Mouse (Mus musculus): ENCODE results near the gene Rnf5. TPM values are rescaled to one million over a fixed set of nuclear protein-coding genes. Genes with fewer than 3 reads are reported as not detected.

Rnf5 gene
- polyA plus RNA-seq, 1 experiment: 37.1 TPM

DNA sequence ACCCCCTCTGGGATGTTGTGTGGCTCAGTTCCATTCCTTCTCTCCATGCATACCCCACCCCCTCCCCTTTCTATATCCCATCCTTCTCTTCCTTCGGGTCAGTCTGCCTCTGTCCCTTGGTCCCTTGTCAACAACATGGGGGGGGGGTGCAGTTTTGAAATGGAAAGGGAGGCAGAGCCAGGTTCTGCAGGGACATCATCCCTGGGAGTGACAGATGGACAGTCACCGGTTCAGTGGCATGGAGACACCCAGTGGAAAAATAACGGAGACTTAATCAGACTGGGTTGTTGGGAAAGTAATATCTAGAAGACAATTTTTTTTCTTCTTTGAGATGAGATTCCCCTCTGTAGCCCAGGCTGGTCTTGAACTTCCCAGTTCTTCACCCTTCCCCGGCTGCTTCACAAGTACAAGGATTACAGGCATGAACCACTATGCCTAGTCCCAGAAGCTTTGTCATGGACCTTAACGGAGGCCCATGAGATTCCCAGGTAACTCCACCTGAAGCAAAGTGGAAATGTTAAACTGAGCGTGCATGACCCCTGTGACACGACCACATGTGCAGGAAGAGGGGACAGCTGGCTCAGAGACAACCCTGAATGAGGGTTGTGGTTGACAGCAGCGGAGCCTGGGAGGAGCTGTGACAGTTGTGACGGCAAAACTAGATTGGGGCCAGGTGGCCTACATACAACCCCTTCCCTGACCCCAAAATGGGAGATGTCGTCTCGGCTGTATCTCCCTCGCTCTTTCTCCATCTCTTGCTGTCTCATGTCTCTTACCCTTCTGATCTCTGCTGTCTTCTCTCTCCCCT, 26.5 kb upstream of the Rnf5 start:
- H3K36me3 ChIP-seq (ENCODE audit: control insufficient read depth, insufficient read depth): no peaks in the 10 kb centered on the region
- H3ac ChIP-seq (ENCODE audit: control insufficient read depth, insufficient read length): no peak overlapping the region
- no peak overlapping the region for H3K4me3 ChIP-seq
- TF ChIP-seq CEBPB (IDR thresholded peaks at IDR 0.05; ENCODE audit: insufficient read depth, poor library complexity, severe bottlenecking) (no peak), MYOG (IDR thresholded peaks at IDR 0.05; ENCODE audit: control insufficient read depth in 1 of 3, insufficient read depth in 1 of 3, insufficient read length in 2 of 3, low read depth in 2 of 3) (no peak), TCF12 (IDR thresholded peaks at IDR 0.05; ENCODE audit: insufficient read depth, poor library complexity, severe bottlenecking) (no peak), USF1 (IDR thresholded peaks at IDR 0.05; ENCODE audit: low read depth) (no peak), SRF (IDR thresholded peaks at IDR 0.05; ENCODE audit: control insufficient read depth, insufficient read length, low read depth) (no peak)
- peaks cover 45% of the 10 kb centered on the region for H3K27me3 ChIP-seq (ENCODE audit: control insufficient read depth, insufficient read depth, insufficient read length)
- no peaks in the 10 kb centered on the region for H3K79me2 ChIP-seq (ENCODE audit: control insufficient read depth, insufficient read depth)
- no peak overlapping the region for H3K4me2 ChIP-seq (ENCODE audit: low read depth)

DNA sequence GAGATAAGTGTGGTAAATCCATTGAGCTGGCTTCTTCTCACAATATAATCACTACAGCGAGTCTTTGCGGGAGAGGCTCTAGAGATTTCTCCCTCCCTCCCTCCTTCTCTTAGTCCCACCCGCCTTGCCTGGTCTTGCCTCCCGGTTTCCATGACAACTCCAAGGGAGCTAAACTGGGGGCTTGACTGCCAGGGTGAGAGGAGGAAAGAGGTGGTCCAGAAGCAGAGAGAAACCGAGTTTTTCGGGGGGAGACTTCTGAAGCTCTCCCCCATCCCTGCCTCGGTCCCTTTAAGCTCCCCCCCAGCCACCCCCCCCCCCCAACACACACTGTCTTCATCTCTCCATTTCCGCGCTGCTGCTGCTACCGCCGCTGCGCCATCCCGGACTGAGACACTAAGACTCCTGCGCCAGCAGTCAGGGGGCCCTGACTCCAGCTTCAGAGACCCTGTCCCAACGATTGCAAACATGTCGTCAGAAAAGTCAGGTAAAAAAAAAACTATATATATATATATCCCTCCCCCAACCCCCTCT, 25.8 kb upstream of the Rnf5 start, which contains the start of gene Prrt1:
Gene Prrt1, plus strand, starts transcription at position 313 of the 531 bp plus-strand sequence.
- TF ChIP-seq E2F4 (IDR thresholded peaks at IDR 0.05; ENCODE audit: insufficient read depth) (no peak), SRF (IDR thresholded peaks at IDR 0.05; ENCODE audit: control insufficient read depth, insufficient read length, low read depth) (no peak), TCF12 (IDR thresholded peaks at IDR 0.05; ENCODE audit: insufficient read depth, poor library complexity, severe bottlenecking) (no peak), TCF3 (IDR thresholded peaks at IDR 0.05; ENCODE audit: insufficient read length, low read depth) (no peak), CEBPB (IDR thresholded peaks at IDR 0.05; ENCODE audit: insufficient read depth, poor library complexity, severe bottlenecking) (no peak), MYOG (IDR thresholded peaks at IDR 0.05; ENCODE audit: control insufficient read depth in 1 of 3, insufficient read depth in 1 of 3, insufficient read length in 2 of 3, low read depth in 2 of 3) (no peak), MYOD1 (IDR thresholded peaks at IDR 0.05; ENCODE audit: control insufficient read depth in 1 of 3, insufficient read length in 2 of 3, low read depth in 2 of 3) (no peak), POLR2A (IDR thresholded peaks at IDR 0.05; ENCODE audit: insufficient read length, low read depth) (no peak), USF1 (IDR thresholded peaks at IDR 0.05; ENCODE audit: low read depth) (no peak), MAX (IDR thresholded peaks at IDR 0.05; ENCODE audit: low read depth) (no peak)

DNA sequence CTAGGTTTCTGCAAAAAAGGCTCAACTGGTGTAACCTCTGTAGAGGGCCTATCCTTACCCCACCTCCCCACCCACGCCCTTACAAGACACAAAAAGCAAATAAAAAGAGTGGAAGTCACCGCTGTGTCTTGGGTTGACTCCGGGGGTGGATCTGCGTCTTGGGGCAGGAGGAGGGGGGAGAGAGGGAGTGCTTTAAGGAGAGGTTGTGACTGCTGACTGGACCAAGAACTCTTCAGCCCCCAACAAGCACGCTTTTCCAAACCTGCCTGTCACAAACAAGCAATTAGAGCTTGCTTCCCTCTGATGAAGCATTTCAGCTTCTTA, 25.1 kb upstream of the Rnf5 start:
- H3K36me3 ChIP-seq (ENCODE audit: control insufficient read depth, insufficient read depth): no peaks in the 10 kb centered on the region
- TF ChIP-seq USF1 (IDR thresholded peaks at IDR 0.05; ENCODE audit: low read depth): no peak
- peaks cover 37% of the 10 kb centered on the region for H3K27me3 ChIP-seq (ENCODE audit: control insufficient read depth, insufficient read depth, insufficient read length)
- H3K79me2 ChIP-seq (ENCODE audit: control insufficient read depth, insufficient read depth): no peaks in the 10 kb centered on the region
- H3ac ChIP-seq (ENCODE audit: control insufficient read depth, insufficient read length): no peak overlapping the region
- H3K4me2 ChIP-seq (ENCODE audit: low read depth): peak overlapping the region; percentile 70
- peak overlapping the region; percentile 42 for H3K4me3 ChIP-seq

More for the DNA sequence above, 25.8 kb upstream of the Rnf5 start, which contains the start of gene Prrt1:
- peak within 1 kb of the TSS; percentile 42 for H3K4me3 ChIP-seq
- H3K79me2 ChIP-seq (ENCODE audit: control insufficient read depth, insufficient read depth): no peaks in the 10 kb centered on the region
- peak within 1 kb of the TSS; percentile 70 for H3K4me2 ChIP-seq (ENCODE audit: low read depth)
- H3K27me3 ChIP-seq (ENCODE audit: control insufficient read depth, insufficient read depth, insufficient read length): peaks cover 44% of the 10 kb centered on the region
- H3ac ChIP-seq (ENCODE audit: control insufficient read depth, insufficient read length): no peak within 1 kb of the TSS
- H3K36me3 ChIP-seq (ENCODE audit: control insufficient read depth, insufficient read depth): no peaks in the 10 kb centered on the region

DNA sequence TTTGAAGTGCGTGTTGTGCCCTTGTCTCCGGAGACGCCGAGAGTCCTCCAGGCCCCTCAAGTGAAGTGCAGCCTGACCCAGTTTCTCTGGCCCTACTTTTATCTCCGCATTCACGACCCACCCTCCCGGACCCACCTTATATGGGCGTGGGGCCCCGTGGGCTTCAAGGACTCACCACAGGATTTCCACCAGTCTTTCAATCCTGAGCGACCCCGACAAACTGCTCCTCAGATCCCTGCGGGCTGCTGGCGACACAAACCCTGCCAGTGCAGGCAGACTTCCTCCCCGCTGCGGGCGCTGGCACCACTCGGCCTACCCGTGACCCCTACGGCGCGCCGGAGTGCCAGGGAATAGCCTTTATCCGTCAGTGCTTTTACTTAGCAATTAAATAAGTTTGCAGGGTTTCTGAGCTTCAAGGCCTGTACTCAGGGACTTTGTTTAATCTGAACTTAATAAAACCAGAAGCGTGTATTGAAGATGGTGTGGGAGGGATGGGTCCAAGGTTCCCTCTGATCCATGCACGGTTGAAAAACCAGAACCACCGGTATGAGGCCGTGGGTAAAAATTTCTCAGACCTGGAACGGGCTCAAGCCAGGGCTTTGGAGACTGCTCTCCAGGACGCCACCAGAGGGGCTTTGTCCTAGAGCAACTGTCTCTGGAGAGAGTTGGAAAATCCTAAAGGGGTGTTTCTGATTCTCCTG, 24.6 kb upstream of the Rnf5 start, which contains the start of gene Ppt2:
Gene Ppt2, minus strand, starts transcription at position 568 of the 701 bp plus-strand sequence.
- H3K36me3 ChIP-seq (ENCODE audit: control insufficient read depth, insufficient read depth): no peaks in the 10 kb centered on the region
- peak within 1 kb of the TSS; percentile 8 for H3ac ChIP-seq (ENCODE audit: control insufficient read depth, insufficient read length)
- H3K4me2 ChIP-seq (ENCODE audit: low read depth): peak within 1 kb of the TSS; percentile 70
- H3K27me3 ChIP-seq (ENCODE audit: control insufficient read depth, insufficient read depth, insufficient read length): peaks cover 32% of the 10 kb centered on the region
- no peaks in the 10 kb centered on the region for H3K79me2 ChIP-seq (ENCODE audit: control insufficient read depth, insufficient read depth)
- TF ChIP-seq E2F4 (IDR thresholded peaks at IDR 0.05; ENCODE audit: insufficient read depth): no peak
- TF ChIP-seq SRF (IDR thresholded peaks at IDR 0.05; ENCODE audit: control insufficient read depth, insufficient read length, low read depth): no peak
- TF ChIP-seq MYOD1 (IDR thresholded peaks at IDR 0.05; ENCODE audit: control insufficient read depth in 1 of 3, insufficient read length in 2 of 3, low read depth in 2 of 3): no peak
- TF ChIP-seq POLR2A (IDR thresholded peaks at IDR 0.05; ENCODE audit: insufficient read length, low read depth): no peak
- H3K4me3 ChIP-seq: peak within 1 kb of the TSS; percentile 42

DNA sequence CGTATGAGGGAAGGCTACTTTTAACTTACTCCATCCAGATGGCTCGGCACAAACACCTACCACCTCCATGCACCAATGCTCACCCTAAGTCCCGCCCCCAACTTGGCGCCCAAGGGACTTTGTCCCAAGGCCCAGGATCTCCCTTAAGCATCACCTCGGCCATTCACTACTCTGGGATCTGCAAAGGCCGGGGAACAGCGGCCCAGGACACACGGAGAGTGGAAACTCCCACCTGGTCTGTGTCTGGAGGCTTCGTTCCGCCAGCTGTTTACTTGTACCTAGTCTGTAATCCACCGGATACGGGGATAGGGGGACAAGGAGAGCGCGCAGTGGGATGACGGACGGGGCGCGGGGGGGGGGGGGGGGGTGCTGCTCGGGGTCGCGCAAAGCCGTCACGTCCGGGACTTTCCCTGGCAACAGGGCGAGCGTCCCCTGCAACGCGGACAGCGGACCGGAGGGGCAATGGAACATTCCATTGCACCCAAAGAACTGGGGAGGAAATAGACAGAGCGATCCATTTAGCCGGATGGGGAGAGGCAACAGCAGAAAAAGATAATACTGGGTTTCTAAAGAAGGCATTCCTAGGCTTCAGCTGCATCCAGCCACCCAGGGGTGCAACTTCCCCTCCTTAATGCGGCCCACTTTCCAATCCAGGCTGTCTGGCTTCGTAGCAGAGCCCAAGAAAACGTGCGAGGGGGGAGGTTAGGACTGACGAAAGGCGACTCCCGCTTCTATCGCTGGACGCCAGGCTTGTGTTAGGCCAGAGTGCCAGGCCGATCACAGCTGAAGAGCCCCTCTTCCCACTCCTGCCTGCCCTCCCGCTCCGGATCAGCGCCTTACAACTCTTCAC, 23.8 kb upstream of the Rnf5 start:
- Histone ChIP-seq H3K27me3 (ENCODE audit: control insufficient read depth, insufficient read depth, insufficient read length) (peaks cover 25% of the 10 kb centered on the region), H3K4me3 (peak overlapping the region; percentile 42), H3ac (ENCODE audit: control insufficient read depth, insufficient read length) (peak overlapping the region; percentile 8), H3K79me2 (ENCODE audit: control insufficient read depth, insufficient read depth) (no peaks in the 10 kb centered on the region), H3K36me3 (ENCODE audit: control insufficient read depth, insufficient read depth) (no peaks in the 10 kb centered on the region), H3K4me2 (ENCODE audit: low read depth) (peak overlapping the region; percentile 73)
- TF ChIP-seq POLR2A (IDR thresholded peaks at IDR 0.05; ENCODE audit: insufficient read length, low read depth): peak; percentile 56
- TF ChIP-seq E2F4 (IDR thresholded peaks at IDR 0.05; ENCODE audit: insufficient read depth): no peak

All from myocyte (in vitro differentiated cells).